Comparison of ENCODE assay signal across 22 mouse cellular contexts in the genomic region with DNA sequence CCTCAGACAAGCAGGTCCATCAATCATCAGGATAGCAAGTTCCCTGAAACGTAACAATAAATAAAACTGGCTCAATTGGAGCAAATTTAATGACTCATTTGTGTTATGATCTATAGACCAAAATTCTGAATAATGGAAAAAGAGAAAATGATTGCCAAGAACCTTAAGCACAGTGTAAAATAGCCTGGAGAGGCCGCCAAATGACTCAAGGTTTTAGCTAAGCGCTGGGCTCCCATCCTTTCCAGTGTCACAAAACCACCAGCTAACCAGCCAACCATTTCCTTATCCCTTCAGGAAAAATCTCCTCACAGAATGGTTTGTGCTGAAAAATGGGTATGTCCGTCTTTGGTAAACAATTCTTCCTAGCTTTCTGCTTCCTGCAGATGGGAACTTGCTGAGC. TPM values are rescaled to one million over a fixed set of nuclear protein-coding genes. Genes with fewer than 3 reads are reported as not detected.
DNase-seq lines count a peak whose midpoint lies in the region; ATAC-seq and TF ChIP-seq lines count a peak whose summit lies in the region.
"Had no signal": no experiment of that assay in that cellular context is flagged by ENCODE, and none has a peak within 500 bp of the region (broad histone marks: within the 10 kb centered on the region; RNA-seq: fewer than 3 reads in every experiment).

No protein-coding gene starts in this region.

- peaks cover 59% of the 10 kb centered on the region for H3K27me3 ChIP-seq in forebrain, embryonic 12.5 days
- H3K27me3 ChIP-seq in forebrain, embryonic 15.5 days, result peaks cover 38% of the 10 kb centered on the region
- no peaks in the 10 kb centered on the region for H3K27me3 ChIP-seq in midbrain, embryonic 11.5 days (ENCODE audit: control insufficient read depth, insufficient read depth, low read length)
- no peaks in the 10 kb centered on the region for H3K27me3 ChIP-seq in midbrain, embryonic 13.5 days
- H3K27me3 ChIP-seq in hindbrain, embryonic 12.5 days, result no peaks in the 10 kb centered on the region
- no peaks in the 10 kb centered on the region for H3K27me3 ChIP-seq in neural tube, embryonic 12.5 days (replicated peaks)
- H3K27me3 ChIP-seq in thymus, adult 2 months (ENCODE audit: control insufficient read depth, insufficient read depth, low read length), result no peaks in the 10 kb centered on the region

- H3K9me3 ChIP-seq in forebrain, embryonic 12.5 days, result no peaks in the 10 kb centered on the region
- no peaks in the 10 kb centered on the region for H3K9me3 ChIP-seq in forebrain, embryonic 15.5 days
- H3K9me3 ChIP-seq in midbrain, embryonic 11.5 days (ENCODE audit: control insufficient read depth, low read length), result no peaks in the 10 kb centered on the region
- no peaks in the 10 kb centered on the region for H3K9me3 ChIP-seq in midbrain, embryonic 13.5 days
- no peaks in the 10 kb centered on the region for H3K9me3 ChIP-seq in hindbrain, embryonic 12.5 days (replicated peaks)
- no peaks in the 10 kb centered on the region for H3K9me3 ChIP-seq in neural tube, embryonic 12.5 days
- H3K9me3 ChIP-seq: embryonic facial prominence, embryonic 10.5 days had no signal

- no peak overlapping the region for H3K4me3 ChIP-seq in forebrain, embryonic 12.5 days (replicated peaks)
- no peak overlapping the region for H3K4me3 ChIP-seq in forebrain, embryonic 15.5 days
- H3K4me3 ChIP-seq in midbrain, embryonic 11.5 days (ENCODE audit: low read depth, low read length), result no peak overlapping the region
- no peak overlapping the region for H3K4me3 ChIP-seq in midbrain, embryonic 13.5 days (replicated peaks)
- H3K4me3 ChIP-seq in hindbrain, embryonic 12.5 days, result no peak overlapping the region
- no peak overlapping the region for H3K4me3 ChIP-seq in neural tube, embryonic 12.5 days
- H3K4me3 ChIP-seq in thymus, adult 2 months (ENCODE audit: control insufficient read depth, insufficient read depth, low read length), result no peak overlapping the region
- H3K4me3 ChIP-seq: embryonic facial prominence, embryonic 10.5 days; heart, adult 2 months; myocyte had no signal

- TF ChIP-seq POLR2A in thymus, adult 2 months (IDR thresholded peaks at IDR 0.05; ENCODE audit: control insufficient read depth, extremely low read depth, insufficient read depth, low read length, poor library complexity), result no peak

- no peak for TF ChIP-seq CTCF in thymus, adult 2 months (IDR thresholded peaks at IDR 0.05; ENCODE audit: borderline replicate concordance, control insufficient read depth, extremely low read depth, insufficient read depth, low read length, poor library complexity)

- WGBS in forebrain, embryonic 12.5 days, result 80% methylated on average over 4 of the region's 4 CpGs
- WGBS in forebrain, embryonic 15.5 days, result 78% methylated on average over 4 of the region's 4 CpGs
- 80% methylated on average over 4 of the region's 4 CpGs for WGBS in midbrain, embryonic 11.5 days
- 77% methylated on average over 4 of the region's 4 CpGs for whole genome bisulfite sequencing in midbrain, embryonic 13.5 days
- 76% methylated on average over 4 of the region's 4 CpGs for WGBS in hindbrain, embryonic 12.5 days
- WGBS in neural tube, embryonic 12.5 days, result 55% methylated on average over 4 of the region's 4 CpGs
- WGBS in thymus, adult 2 months, result 93% methylated on average over 4 of the region's 4 CpGs

- H3K4me1 ChIP-seq in forebrain, embryonic 12.5 days, result peaks cover 49% of the 10 kb centered on the region
- peaks cover 43% of the 10 kb centered on the region for H3K4me1 ChIP-seq in forebrain, embryonic 15.5 days
- H3K4me1 ChIP-seq in midbrain, embryonic 11.5 days (ENCODE audit: control insufficient read depth, insufficient read depth, low read length), result peaks cover 40% of the 10 kb centered on the region
- peaks cover 44% of the 10 kb centered on the region for H3K4me1 ChIP-seq in midbrain, embryonic 13.5 days (replicated peaks)
- H3K4me1 ChIP-seq in hindbrain, embryonic 12.5 days, result peaks cover 37% of the 10 kb centered on the region
- peaks cover 54% of the 10 kb centered on the region for H3K4me1 ChIP-seq in neural tube, embryonic 12.5 days
- no peaks in the 10 kb centered on the region for H3K4me1 ChIP-seq in thymus, adult 2 months (replicated peaks; ENCODE audit: control insufficient read depth, insufficient read depth, low read length)

- DNase-seq in midbrain, embryonic 11.5 days (ENCODE audit: low spot score, missing footprints), result no peak
- DNase-seq in c-Kit-positive CD71-positive TER-119-positive erythroid progenitor cells, embryonic 14.5 days (ENCODE audit: low spot score), result no peak
- no peak for DNase-seq in thymus, adult 2 months
- DNase-seq: adrenal gland, postnatal 25 days; cerebellum, adult 9-11 months; gastrocnemius, postnatal 36 days; heart, adult 2 months; kidney, adult 18-20 months; kidney, postnatal 14 days; layer of hippocampus, postnatal 36 days; lung, postnatal 4 days; retina, postnatal 1 day; thymus, postnatal 36 days had no signal

- ATAC-seq in forebrain, embryonic 12.5 days (ENCODE audit: low FRiP score), result no peak
- ATAC-seq in forebrain, embryonic 15.5 days (replicated peaks), result no peak
- ATAC-seq in midbrain, embryonic 11.5 days (ENCODE audit: low FRiP score), result no peak
- ATAC-seq in midbrain, embryonic 13.5 days, result no peak
- ATAC-seq in hindbrain, embryonic 12.5 days (ENCODE audit: low FRiP score), result no peak
- no peak for ATAC-seq in neural tube, embryonic 12.5 days (ENCODE audit: low FRiP score, low read depth)
- ATAC-seq: CD4-positive, CD25-positive, alpha-beta regulatory T cell, adult 4 months; inflammation-experienced regulatory T-cells, adult 6 months had no signal

- 0 out of 2 replicates have a peak overlapping the region, but pooled peaks have one; percentile 22 for H3K27ac ChIP-seq in forebrain, embryonic 12.5 days
- no peak overlapping the region for H3K27ac ChIP-seq in forebrain, embryonic 15.5 days (replicated peaks)
- H3K27ac ChIP-seq in midbrain, embryonic 11.5 days (ENCODE audit: low read depth, low read length), result peak overlapping the region; percentile 62; the same call in 1 of the 2 replicates
- H3K27ac ChIP-seq in midbrain, embryonic 13.5 days, result no peak overlapping the region
- peak overlapping the region; percentile 87; the same call in 1 of the 2 replicates for H3K27ac ChIP-seq in hindbrain, embryonic 12.5 days
- H3K27ac ChIP-seq in neural tube, embryonic 12.5 days, result peak overlapping the region; percentile 79
- no peak overlapping the region for H3K27ac ChIP-seq in thymus, adult 2 months (ENCODE audit: control insufficient read depth, insufficient read depth, low read length)
- H3K27ac ChIP-seq: embryonic facial prominence, embryonic 10.5 days; heart, adult 2 months had no signal

- no peaks in the 10 kb centered on the region for H3K36me3 ChIP-seq in forebrain, embryonic 12.5 days (replicated peaks)
- H3K36me3 ChIP-seq in forebrain, embryonic 15.5 days, result no peaks in the 10 kb centered on the region
- H3K36me3 ChIP-seq in midbrain, embryonic 11.5 days (ENCODE audit: control insufficient read depth, insufficient read depth, low read length), result no peaks in the 10 kb centered on the region
- no peaks in the 10 kb centered on the region for H3K36me3 ChIP-seq in midbrain, embryonic 13.5 days
- no peaks in the 10 kb centered on the region for H3K36me3 ChIP-seq in hindbrain, embryonic 12.5 days
- H3K36me3 ChIP-seq in neural tube, embryonic 12.5 days, result no peaks in the 10 kb centered on the region
- H3K36me3 ChIP-seq in thymus, adult 2 months (ENCODE audit: control insufficient read depth, insufficient read depth, low read length), result peaks cover 11% of the 10 kb centered on the region; the same call in 1 of the 2 replicates
- H3K36me3 ChIP-seq: embryonic facial prominence, embryonic 10.5 days had no signal

- no peak overlapping the region for H3K9ac ChIP-seq in forebrain, embryonic 12.5 days
- no peak overlapping the region for H3K9ac ChIP-seq in forebrain, embryonic 15.5 days (replicated peaks)
- no peak overlapping the region for H3K9ac ChIP-seq in midbrain, embryonic 11.5 days (ENCODE audit: low read length)
- no peak overlapping the region for H3K9ac ChIP-seq in midbrain, embryonic 13.5 days (replicated peaks)
- no peak overlapping the region for H3K9ac ChIP-seq in hindbrain, embryonic 12.5 days
- H3K9ac ChIP-seq in neural tube, embryonic 12.5 days, result no peak overlapping the region

- H3K4me2 ChIP-seq in forebrain, embryonic 12.5 days, result no peak overlapping the region
- H3K4me2 ChIP-seq in forebrain, embryonic 15.5 days (replicated peaks), result no peak overlapping the region
- no peak overlapping the region for H3K4me2 ChIP-seq in midbrain, embryonic 11.5 days
- H3K4me2 ChIP-seq in midbrain, embryonic 13.5 days (replicated peaks), result no peak overlapping the region
- no peak overlapping the region for H3K4me2 ChIP-seq in hindbrain, embryonic 12.5 days (replicated peaks)
- peak overlapping the region; percentile 44 for H3K4me2 ChIP-seq in neural tube, embryonic 12.5 days (replicated peaks)

RNA-seq across cellular contexts. Expression of gene Snx11, which starts 33.5 kb away (rescaled TPM):
- polyA plus RNA-seq in forebrain, embryonic 12.5 days (2016; fragmentation: Nextera tagmentation; extraction: Ambion mirVana), result 31.0 and 40.3 TPM in 2 replicates
- polyA plus RNA-seq in forebrain, embryonic 15.5 days (2015; fragmentation: Nextera tagmentation; extraction: Ambion mirVana), result 45.4 and 45.8 TPM in 2 replicates
- 15.3 and 18.8 TPM in 2 replicates for polyA plus RNA-seq in midbrain, embryonic 11.5 days (2014; fragmentation: Nextera tagmentation; extraction: Ambion mirVana)
- 45.6 and 47.4 TPM in 2 replicates for polyA plus RNA-seq in midbrain, embryonic 13.5 days (2015; fragmentation: Nextera tagmentation; extraction: Ambion mirVana)
- 40.5 and 45.1 TPM in 2 replicates for polyA plus RNA-seq in hindbrain, embryonic 12.5 days (2016; fragmentation: Nextera tagmentation; extraction: Ambion mirVana)
- 57.0 and 58.4 TPM in 2 replicates for polyA plus RNA-seq in neural tube, embryonic 12.5 days (2016; fragmentation: Nextera tagmentation; extraction: Ambion mirVana)
- 25.0 and 26.2 TPM in 2 replicates for polyA plus RNA-seq in thymus, adult 2 months (2012; rRNA removed)

RNA-seq across cellular contexts. Expression of gene Cbx1, which starts 45.0 kb away (rescaled TPM):
- polyA plus RNA-seq in forebrain, embryonic 12.5 days (2016; fragmentation: Nextera tagmentation; extraction: Ambion mirVana), result 168 and 172 TPM in 2 replicates
- polyA plus RNA-seq in forebrain, embryonic 15.5 days (2015; fragmentation: Nextera tagmentation; extraction: Ambion mirVana), result 102 and 108 TPM in 2 replicates
- 167 and 169 TPM in 2 replicates for polyA plus RNA-seq in midbrain, embryonic 11.5 days (2014; fragmentation: Nextera tagmentation; extraction: Ambion mirVana)
- polyA plus RNA-seq in midbrain, embryonic 13.5 days (2015; fragmentation: Nextera tagmentation; extraction: Ambion mirVana), result 130 and 137 TPM in 2 replicates
- polyA plus RNA-seq in hindbrain, embryonic 12.5 days (2016; fragmentation: Nextera tagmentation; extraction: Ambion mirVana), result 136 TPM in 2 replicates
- polyA plus RNA-seq in neural tube, embryonic 12.5 days (2016; fragmentation: Nextera tagmentation; extraction: Ambion mirVana), result 125 and 143 TPM in 2 replicates
- polyA plus RNA-seq in thymus, adult 2 months (2012; rRNA removed), result 52.3 and 61.2 TPM in 2 replicates

Comparison
In these comparisons a context has a peak if more than half of its experiments do, and no peak if none do; other contexts are left out.
1. H3K27ac ChIP-seq: peak in forebrain, embryonic 12.5 days (single experiment), midbrain, embryonic 11.5 days (single experiment), hindbrain, embryonic 12.5 days (single experiment) and neural tube, embryonic 12.5 days (single experiment); none in forebrain, embryonic 15.5 days (single experiment), midbrain, embryonic 13.5 days (single experiment) and thymus, adult 2 months (single experiment).